Mouse (Mus musculus): ENCODE measurements around the gene Ino80d. TPM values are rescaled to one million over a fixed set of nuclear protein-coding genes. Genes with fewer than 3 reads are reported as not detected.
A peak's percentile ranks its signal among the peaks of the same experiment; 100 is the strongest.
"Not testable (repeated sequence)": the region's sequence is repeated elsewhere in the genome, so short reads cannot be mapped to it uniquely, and the experiment has no call there.

The Ino80d gene
- polyA plus RNA-seq (2012; rRNA removed) = 15.1 and 18.9 TPM in 2 replicates

DNA sequence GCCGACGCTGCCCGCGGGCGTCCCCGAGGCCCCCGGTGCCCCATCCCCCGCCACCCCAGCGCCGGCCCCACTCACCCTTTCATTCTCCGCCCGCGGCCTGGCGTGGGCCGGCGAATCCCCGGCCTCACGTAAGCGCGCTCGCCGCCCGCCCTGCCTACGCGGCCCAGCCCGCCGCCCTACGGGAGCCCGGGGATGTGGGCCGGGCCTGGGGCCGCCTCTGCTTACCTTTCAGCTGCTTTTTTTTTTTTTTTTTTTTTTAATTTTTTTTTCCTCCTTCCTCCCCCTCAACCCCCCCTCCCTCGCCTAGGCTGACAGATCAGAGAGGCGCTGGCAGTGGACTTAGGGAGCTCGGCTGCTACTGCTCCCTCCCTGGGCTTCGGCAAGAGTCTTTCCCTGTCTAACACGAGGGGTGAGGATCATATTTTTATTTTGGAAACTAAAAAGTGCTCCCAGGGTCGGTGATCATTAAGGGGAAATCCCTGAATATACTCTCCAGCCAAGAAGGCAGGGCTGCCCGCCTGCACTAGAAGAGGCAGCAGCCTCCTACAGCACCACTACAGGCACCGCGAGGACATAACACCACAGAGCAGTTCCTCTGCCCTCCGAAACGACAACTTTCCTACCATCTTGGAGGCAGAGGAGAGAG is at the start of gene Ino80d:
Gene Ino80d (minus strand): TSS at position 532 of the 646 bp plus-strand sequence.
- TF ChIP-seq POLR2A (IDR thresholded peaks at IDR 0.05; ENCODE audit: low read depth, low read length) (peak; percentile 47), CTCF (IDR thresholded peaks at IDR 0.05; ENCODE audit: extremely low read depth, insufficient read depth, insufficient read length, insufficient replicate concordance) (peak; percentile 64; the same call in 1 of the 2 replicates)
- H3K27me3 ChIP-seq (ENCODE audit: control insufficient read depth, insufficient read depth, low read length) = no peaks in the 10 kb centered on the region
- H3K36me3 ChIP-seq (ENCODE audit: control insufficient read depth, insufficient read depth, low read length) = peaks cover 5% of the 10 kb centered on the region
- WGBS = under 1% methylated on average over 34 of the region's 42 CpGs
- H3K4me1 ChIP-seq (ENCODE audit: control insufficient read depth, insufficient read depth, insufficient read length) = peaks cover 10% of the 10 kb centered on the region; the same call in 1 of the 2 replicates
- peak within 1 kb of the TSS; percentile 83 for H3K4me3 ChIP-seq (ENCODE audit: extremely low read depth, insufficient read depth, insufficient read length)
- peak within 1 kb of the TSS; percentile 98 for H3K27ac ChIP-seq (ENCODE audit: insufficient read depth, low read length)
- peak; percentile 81 to 86 for DNase-seq (ENCODE audit: low read depth in 1 of 2, low spot score in 2 of 2)

GRCm38 (mm10) chr1:63140231-63140630 is 25.8 kb upstream of the Ino80d start:
- H3K27ac ChIP-seq (ENCODE audit: insufficient read depth, low read length) = no peak overlapping the region
- no peak for DNase-seq (ENCODE audit: low read depth in 1 of 2, low spot score in 2 of 2)
- H3K4me1 ChIP-seq (ENCODE audit: control insufficient read depth, insufficient read depth, insufficient read length) = no peaks in the 10 kb centered on the region
- WGBS = 95% methylated on average over 13 of the region's 13 CpGs
- H3K27me3 ChIP-seq (ENCODE audit: control insufficient read depth, insufficient read depth, low read length) = no peaks in the 10 kb centered on the region
- TF ChIP-seq CTCF (IDR thresholded peaks at IDR 0.05; ENCODE audit: extremely low read depth, insufficient read depth, insufficient read length, insufficient replicate concordance) (no peak), POLR2A (IDR thresholded peaks at IDR 0.05; ENCODE audit: low read depth, low read length) (no peak)
- H3K36me3 ChIP-seq (ENCODE audit: control insufficient read depth, insufficient read depth, low read length) = peaks cover 23% of the 10 kb centered on the region
- H3K4me3 ChIP-seq (ENCODE audit: extremely low read depth, insufficient read depth, insufficient read length) = no peak overlapping the region

DNA sequence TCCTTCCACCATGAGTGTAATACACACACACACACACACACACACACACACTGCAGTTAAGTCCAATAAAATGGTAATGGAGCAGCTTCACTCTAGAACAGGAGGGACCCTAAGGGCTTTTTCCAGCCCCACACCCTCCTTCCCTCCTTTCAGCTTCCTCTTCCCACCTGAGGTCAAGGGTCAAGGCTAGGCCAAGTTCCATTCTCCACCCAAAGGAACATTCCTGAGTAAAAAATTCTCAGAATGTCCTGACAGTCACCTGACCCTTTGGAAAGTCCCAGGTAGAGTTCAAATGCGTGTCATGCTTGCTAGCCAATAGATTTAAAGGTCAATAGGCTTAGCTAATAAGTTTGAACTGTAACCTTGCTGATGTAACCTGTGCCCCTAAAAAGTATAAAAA is 24.1 kb upstream of the Ino80d start:
- H3K27me3 ChIP-seq (ENCODE audit: control insufficient read depth, insufficient read depth, low read length); DNase-seq (ENCODE audit: low read depth in 1 of 2, low spot score in 2 of 2); H3K4me1 ChIP-seq (ENCODE audit: control insufficient read depth, insufficient read depth, insufficient read length); H3K27ac ChIP-seq (ENCODE audit: insufficient read depth, low read length); H3K4me3 ChIP-seq (ENCODE audit: extremely low read depth, insufficient read depth, insufficient read length): not testable (repeated sequence)
- H3K36me3 ChIP-seq (ENCODE audit: control insufficient read depth, insufficient read depth, low read length) = peaks cover 11% of the 10 kb centered on the region
- WGBS = 94% methylated on average over 1 of the region's 1 CpGs

GRCm38 (mm10) chr1:63137971-63138370 is 23.5 kb upstream of the Ino80d start:
- no peak for TF ChIP-seq CTCF (IDR thresholded peaks at IDR 0.05; ENCODE audit: extremely low read depth, insufficient read depth, insufficient read length, insufficient replicate concordance)
- TF ChIP-seq POLR2A (IDR thresholded peaks at IDR 0.05; ENCODE audit: low read depth, low read length) = no peak
- Histone ChIP-seq H3K36me3 (ENCODE audit: control insufficient read depth, insufficient read depth, low read length) (peaks cover 7% of the 10 kb centered on the region), H3K27ac (ENCODE audit: insufficient read depth, low read length) (no peak overlapping the region), H3K4me3 (ENCODE audit: extremely low read depth, insufficient read depth, insufficient read length) (no peak overlapping the region), H3K27me3 (ENCODE audit: control insufficient read depth, insufficient read depth, low read length) (no peaks in the 10 kb centered on the region), H3K4me1 (ENCODE audit: control insufficient read depth, insufficient read depth, insufficient read length) (no peaks in the 10 kb centered on the region)
- no peak for DNase-seq (ENCODE audit: low read depth in 1 of 2, low spot score in 2 of 2)
- 84% methylated on average over 2 of the region's 2 CpGs for WGBS

GRCm38 (mm10) chr1:63134530-63134929 is 20.1 kb upstream of the Ino80d start:
- WGBS = 93% methylated on average over 3 of the region's 3 CpGs
- no peak overlapping the region for H3K27ac ChIP-seq (ENCODE audit: insufficient read depth, low read length)
- H3K4me3 ChIP-seq (ENCODE audit: extremely low read depth, insufficient read depth, insufficient read length) = no peak overlapping the region
- no peak for TF ChIP-seq POLR2A (IDR thresholded peaks at IDR 0.05; ENCODE audit: low read depth, low read length)
- no peak for TF ChIP-seq CTCF (IDR thresholded peaks at IDR 0.05; ENCODE audit: extremely low read depth, insufficient read depth, insufficient read length, insufficient replicate concordance)
- peaks cover 1% of the 10 kb centered on the region; the same call in 1 of the 2 replicates for H3K36me3 ChIP-seq (ENCODE audit: control insufficient read depth, insufficient read depth, low read length)
- DNase-seq (ENCODE audit: low read depth in 1 of 2, low spot score in 2 of 2) = no peak
- H3K27me3 ChIP-seq (ENCODE audit: control insufficient read depth, insufficient read depth, low read length) = no peaks in the 10 kb centered on the region
- H3K4me1 ChIP-seq (ENCODE audit: control insufficient read depth, insufficient read depth, insufficient read length) = peaks cover 2% of the 10 kb centered on the region; the same call in 1 of the 2 replicates

GRCm38 (mm10) chr1:63131766-63132165 is 17.3 kb upstream of the Ino80d start:
- WGBS = 93% methylated on average over 11 of the region's 11 CpGs
- no peak for DNase-seq (ENCODE audit: low read depth in 1 of 2, low spot score in 2 of 2)

GRCm38 (mm10) chr1:63130883-63131282 is 16.4 kb upstream of the Ino80d start:
- TF ChIP-seq POLR2A (IDR thresholded peaks at IDR 0.05; ENCODE audit: low read depth, low read length) (no peak), CTCF (IDR thresholded peaks at IDR 0.05; ENCODE audit: extremely low read depth, insufficient read depth, insufficient read length, insufficient replicate concordance) (no peak)
- Histone ChIP-seq H3K4me1 (ENCODE audit: control insufficient read depth, insufficient read depth, insufficient read length) (peaks cover 4% of the 10 kb centered on the region; the same call in 1 of the 2 replicates), H3K36me3 (ENCODE audit: control insufficient read depth, insufficient read depth, low read length) (peaks cover 3% of the 10 kb centered on the region; the same call in 1 of the 2 replicates), H3K27ac (ENCODE audit: insufficient read depth, low read length) (no peak overlapping the region), H3K27me3 (ENCODE audit: control insufficient read depth, insufficient read depth, low read length) (no peaks in the 10 kb centered on the region), H3K4me3 (ENCODE audit: extremely low read depth, insufficient read depth, insufficient read length) (no peak overlapping the region)
- 37% methylated on average over 2 of the region's 2 CpGs for WGBS
- DNase-seq (ENCODE audit: low read depth in 1 of 2, low spot score in 2 of 2) = no peak

More at GRCm38 (mm10) chr1:63131766-63132165, 17.3 kb upstream of the Ino80d start:
- no peak for TF ChIP-seq CTCF (IDR thresholded peaks at IDR 0.05; ENCODE audit: extremely low read depth, insufficient read depth, insufficient read length, insufficient replicate concordance)
- no peak for TF ChIP-seq POLR2A (IDR thresholded peaks at IDR 0.05; ENCODE audit: low read depth, low read length)
- Histone ChIP-seq H3K27ac (ENCODE audit: insufficient read depth, low read length) (no peak overlapping the region), H3K4me1 (ENCODE audit: control insufficient read depth, insufficient read depth, insufficient read length) (peaks cover 4% of the 10 kb centered on the region; the same call in 1 of the 2 replicates), H3K27me3 (ENCODE audit: control insufficient read depth, insufficient read depth, low read length) (no peaks in the 10 kb centered on the region), H3K36me3 (ENCODE audit: control insufficient read depth, insufficient read depth, low read length) (no peaks in the 10 kb centered on the region), H3K4me3 (ENCODE audit: extremely low read depth, insufficient read depth, insufficient read length) (no peak overlapping the region)
